Mouse (Mus musculus) liver, postnatal 0 days (tissue): ENCODE results near the gene Qpctl. TPM values are rescaled to one million over a fixed set of nuclear protein-coding genes. Genes with fewer than 3 reads are reported as not detected.

Experiments used
- ATAC-seq: fragments of 200-750 bp; cut with Nextera tagmentation; 2 replicates; pipeline ENCODE4 v1.8.0; 2017; ENCODE audit warnings: mild to moderate bottlenecking, moderate library complexity
- DNase-seq: peaks from one replicate; pipeline ENCODE4 v3.0.0-alpha.2; 2016
- H3K27ac ChIP-seq: fragments of 300-500 bp; sonication (generic); 2 replicates; pipeline ENCODE4 v1.5.1; 2014; ENCODE audit warnings: antibody characterized with exemption, moderate library complexity, mild to moderate bottlenecking, low read depth
- H3K27me3 ChIP-seq: fragments of 300-500 bp; sonication (generic); 2 replicates; pipeline ENCODE4 v1.6.1; 2014; ENCODE audit warnings: low read length, control low read depth, mixed read lengths; ENCODE audit not compliant: insufficient read depth
- H3K36me3 ChIP-seq: fragments of 300-500 bp; sonication (generic); replicated peaks from 2 replicates; pipeline ENCODE4 v1.6.1; 2014; ENCODE audit warnings: mild to moderate bottlenecking, control low read depth, low read length, moderate library complexity, mixed read lengths; ENCODE audit not compliant: insufficient read depth
- H3K4me1 ChIP-seq: fragments of 300-500 bp; sonication (generic); 2 replicates; pipeline ENCODE4 v1.6.1; 2014; ENCODE audit warnings: antibody characterized with exemption, mild to moderate bottlenecking, control low read depth; ENCODE audit not compliant: insufficient read depth
- H3K4me2 ChIP-seq: fragments of 300-500 bp; sonication (generic); 2 replicates; pipeline ENCODE4 v1.6.1; 2014; ENCODE audit warnings: low read depth, mild to moderate bottlenecking, low read length, moderate library complexity, mixed read lengths
- H3K4me3 ChIP-seq: fragments of 300-500 bp; sonication (generic); 2 replicates; pipeline ENCODE4 v1.5.1; 2014; ENCODE audit warnings: low read depth, low read length
- H3K9ac ChIP-seq: fragments of 300-500 bp; sonication (generic); replicated peaks from 2 replicates; pipeline ENCODE4 v1.6.1; 2014; ENCODE audit warnings: mild to moderate bottlenecking, moderate library complexity
- H3K9me3 ChIP-seq: fragments of 300-500 bp; sonication (generic); 2 replicates; pipeline ENCODE4 v1.6.1; 2016; ENCODE audit warnings: mild to moderate bottlenecking, control low read depth, low read length, mixed read lengths
- CTCF ChIP-seq: sonication (generic); IDR thresholded peaks from 2 replicates; pipeline ENCODE4 v1.5.1; 2016; ENCODE audit warnings: antibody characterized with exemption, low read depth
- EP300 ChIP-seq: IDR thresholded peaks from 2 replicates; pipeline ENCODE4 v1.6.1; 2016; ENCODE audit warnings: antibody characterized with exemption, low read depth, mild to moderate bottlenecking
- WGBS: fragments of 180-500 bp; shearing (Covaris S2); extraction: QIAGEN DNeasy Blood & Tissue Kit; methylation state at CpG from one replicate; pipeline ENCODE4 v1.1.7; 2014; ENCODE audit not compliant: insufficient replicate concordance; 5-methylcytosine and 5-hydroxymethylcytosine counted together
- polyA plus RNA-seq: library from polyadenylated mRNA; unstranded; fragments of >200 nt; fragmentation: Nextera tagmentation; extraction: Ambion mirVana; gene quantifications from 2 replicates; pipeline ENCODE4 v1.2.1, GENCODE M21; 2015

Qpctl gene
- polyA plus RNA-seq, 1 experiment from 2014 or later: 5.8 TPM

- no peak overlapping the region for H3K9ac ChIP-seq
- H3K27ac ChIP-seq: no peak overlapping the region
- peaks cover 6% of the 10 kb centered on the region for H3K4me1 ChIP-seq
- H3K36me3 ChIP-seq: peaks cover 36% of the 10 kb centered on the region
- H3K27me3 ChIP-seq: no peaks in the 10 kb centered on the region
- whole genome bisulfite sequencing: 85% methylated on average over 13 of the region's 13 CpGs
- DNase-seq (no peak), ATAC-seq (no peak)
- H3K9me3 ChIP-seq: no peaks in the 10 kb centered on the region
- no peak overlapping the region for H3K4me3 ChIP-seq
- H3K4me2 ChIP-seq: no peak overlapping the region
- TF ChIP-seq CTCF (no peak), EP300 (no peak)
Measured at GRCm38 (mm10) chr7:19136168-19136567, 12.9 kb downstream of the Qpctl start.

GRCm38 (mm10) chr7:19131324-19131848 lies 17.7 kb downstream of the Qpctl start:
- Histone ChIP-seq H3K9me3 (no peaks in the 10 kb centered on the region), H3K4me2 (peak overlapping the region; percentile 82), H3K9ac (peak overlapping the region; percentile 55), H3K4me3 (peak overlapping the region; percentile 56), H3K36me3 (peaks cover 13% of the 10 kb centered on the region), H3K4me1 (peaks cover 6% of the 10 kb centered on the region), H3K27ac (peak overlapping the region; percentile 24; the same call in 1 of the 2 replicates), H3K27me3 (no peaks in the 10 kb centered on the region)
- ATAC-seq (peak; percentile 99), DNase-seq (peak; percentile 95)
- 3% methylated on average over 39 of the region's 39 CpGs for WGBS
- TF ChIP-seq CTCF (peak; percentile 86), EP300 (no peak)

- no peak for DNase-seq
- no peak for ATAC-seq
- H3K9me3 ChIP-seq: no peaks in the 10 kb centered on the region
- peaks cover 6% of the 10 kb centered on the region for H3K4me1 ChIP-seq
- peak overlapping the region; percentile 56; the same call in 1 of the 2 replicates for H3K4me3 ChIP-seq
- H3K4me2 ChIP-seq: peak overlapping the region; percentile 82
- no peak overlapping the region for H3K9ac ChIP-seq
- peak overlapping the region; percentile 19; the same call in 1 of the 2 replicates for H3K27ac ChIP-seq
- TF ChIP-seq CTCF: peak; percentile 30
- TF ChIP-seq EP300: no peak
- no peaks in the 10 kb centered on the region for H3K27me3 ChIP-seq
- H3K36me3 ChIP-seq: peaks cover 6% of the 10 kb centered on the region
- 27% methylated on average over 4 of the region's 4 CpGs for WGBS
Measured at GRCm38 (mm10) chr7:19130657-19131056, 18.4 kb downstream of the Qpctl start.

GRCm38 (mm10) chr7:19129396-19129795 lies 19.7 kb downstream of the Qpctl start:
- ATAC-seq (no peak), DNase-seq (no peak)
- no peaks in the 10 kb centered on the region for H3K27me3 ChIP-seq
- H3K4me1 ChIP-seq: peaks cover 6% of the 10 kb centered on the region
- H3K36me3 ChIP-seq: 0 out of 2 replicates have a peak, but pooled peaks cover 2% of the 10 kb centered on the region
- no peak overlapping the region for H3K4me2 ChIP-seq
- no peak overlapping the region for H3K27ac ChIP-seq
- no peak overlapping the region for H3K9ac ChIP-seq
- no peak overlapping the region for H3K4me3 ChIP-seq
- H3K9me3 ChIP-seq: no peaks in the 10 kb centered on the region
- TF ChIP-seq CTCF: no peak
- TF ChIP-seq EP300: no peak
- 89% methylated on average over 5 of the region's 5 CpGs for WGBS

- Histone ChIP-seq H3K36me3 (0 out of 2 replicates have a peak, but pooled peaks cover 2% of the 10 kb centered on the region), H3K9ac (no peak overlapping the region), H3K4me1 (peaks cover 6% of the 10 kb centered on the region), H3K27ac (no peak overlapping the region), H3K27me3 (no peaks in the 10 kb centered on the region), H3K9me3 (no peaks in the 10 kb centered on the region), H3K4me3 (no peak overlapping the region), H3K4me2 (no peak overlapping the region)
- WGBS: 88% methylated on average over 5 of the region's 5 CpGs
- ATAC-seq (no peak), DNase-seq (no peak)
- TF ChIP-seq CTCF (no peak), EP300 (no peak)
Measured at GRCm38 (mm10) chr7:19127744-19128143, 21.3 kb downstream of the Qpctl start.

GRCm38 (mm10) chr7:19124713-19125112 lies 24.4 kb downstream of the Qpctl start:
- TF ChIP-seq EP300: no peak
- Histone ChIP-seq H3K4me2 (no peak overlapping the region), H3K4me3 (no peak overlapping the region), H3K9me3 (no peaks in the 10 kb centered on the region), H3K36me3 (0 out of 2 replicates have a peak, but pooled peaks cover 2% of the 10 kb centered on the region), H3K27ac (no peak overlapping the region), H3K4me1 (peaks cover 14% of the 10 kb centered on the region), H3K9ac (no peak overlapping the region), H3K27me3 (no peaks in the 10 kb centered on the region)
- 83% methylated on average over 6 of the region's 6 CpGs for WGBS
- DNase-seq (no peak), ATAC-seq (no peak)
